Mouse (Mus musculus) right cerebral cortex, postnatal 25 days (tissue): ENCODE measurements around the gene Plekha8.

Experiments
- DNase-seq: peaks from one replicate; pipeline ENCODE4 v3.0.0; 2022

The Plekha8 gene

GRCm38 (mm10) chr6:54594469-54595329 is at the start of gene Plekha8:
TSS of gene Plekha8 (plus strand) at chr6:54595111.
- peak; percentile 93 for DNase-seq

GRCm38 (mm10) chr6:54548314-54549019 is 46.4 kb upstream of the Plekha8 start:
- DNase-seq: no peak

- no peak for DNase-seq
These were observed 45.6 kb upstream of the Plekha8 start for GRCm38 (mm10) chr6:54549311-54549710.

GRCm38 (mm10) chr6:54550801-54551323 is 44.0 kb upstream of the Plekha8 start:
- no peak for DNase-seq

GRCm38 (mm10) chr6:54552721-54553413 is 42.0 kb upstream of the Plekha8 start:
- no peak for DNase-seq

- no peak for DNase-seq
These were observed 41.3 kb upstream of the Plekha8 start for GRCm38 (mm10) chr6:54553632-54554031.

GRCm38 (mm10) chr6:54554341-54555110 is 40.4 kb upstream of the Plekha8 start:
- DNase-seq: no peak

- no peak for DNase-seq
These were observed 39.1 kb upstream of the Plekha8 start for GRCm38 (mm10) chr6:54555816-54556215.

- no peak for DNase-seq
These were observed 37.2 kb upstream of the Plekha8 start for GRCm38 (mm10) chr6:54557671-54558070.

GRCm38 (mm10) chr6:54558466-54558865 is 36.4 kb upstream of the Plekha8 start:
- DNase-seq: no peak

- no peak for DNase-seq
These were observed 32.7 kb upstream of the Plekha8 start for GRCm38 (mm10) chr6:54562018-54562809.

GRCm38 (mm10) chr6:54563561-54563960 is 31.4 kb upstream of the Plekha8 start:
- no peak for DNase-seq

- DNase-seq: no peak
These were observed 30.4 kb upstream of the Plekha8 start for GRCm38 (mm10) chr6:54564506-54564991.

- DNase-seq: peak; percentile 43
These were observed 29.9 kb upstream of the Plekha8 start for GRCm38 (mm10) chr6:54565012-54565411.

- peak; percentile 85 for DNase-seq
These were observed 29.0 kb upstream of the Plekha8 start, which contains the start of gene Scrn1 for GRCm38 (mm10) chr6:54565665-54566545. TSS of gene Scrn1 (minus strand) at chr6:54566489.

GRCm38 (mm10) chr6:54566546-54566919 is 28.4 kb upstream of the Plekha8 start:
- no peak for DNase-seq

GRCm38 (mm10) chr6:54569776-54570175 is 25.1 kb upstream of the Plekha8 start:
- no peak for DNase-seq

- no peak for DNase-seq
These were observed 21.5 kb upstream of the Plekha8 start for GRCm38 (mm10) chr6:54573218-54573955.

GRCm38 (mm10) chr6:54586175-54586574 is 8.7 kb upstream of the Plekha8 start:
- DNase-seq: peak; percentile 11

GRCm38 (mm10) chr6:54586911-54587310 is 8.0 kb upstream of the Plekha8 start:
- DNase-seq: no peak
